In genomic region chr12:67887296-67887695, GRCm38 (mm10) we compare ENCODE assay signal across 29 mouse cellular contexts.
DNase-seq lines count a peak whose midpoint lies in the region; ATAC-seq lines count a peak whose summit lies in the region.
"Had no signal": no experiment of that assay in that cellular context is flagged by ENCODE, and none has a peak within 500 bp of the region (broad histone marks: within the 10 kb centered on the region; RNA-seq: fewer than 3 reads in every experiment).

No protein-coding gene starts in this region.

- peak; percentile 11 for DNase-seq in embryo, embryonic 11 days
- no peak for DNase-seq in embryo, embryonic 9.5 days (ENCODE audit: extremely low spot score)
- peak; percentile 5 for DNase-seq in hindlimb bud, embryonic 11.5 days (ENCODE audit: extremely low spot score, low read depth, low spot score)
- DNase-seq in urinary bladder, postnatal 25 days (ENCODE audit: low spot score): no peak
- no peak for DNase-seq in frontal cortex, adult 2 months (ENCODE audit: extremely low spot score in 1 of 2, low spot score in 1 of 2)
- DNase-seq in ovary, postnatal 36 days (ENCODE audit: low spot score): no peak
- DNase-seq: adrenal gland, adult 2 months; cerebellum, adult 8-10 months; cerebellum, postnatal 25 days; gastrocnemius, postnatal 25 days; heart, adult 11 months; kidney, adult 8-10 months; layer of hippocampus, adult 9-11 months; liver, embryonic 13.5 days; lung, adult 18-20 months; retina, postnatal 1 day; right cerebral cortex, postnatal 14 days; thymus, postnatal 4 days had no signal

- no peak for ATAC-seq in megakaryocyte, adult 5-6 weeks (ENCODE audit: poor library complexity, severe bottlenecking)
- ATAC-seq: activated CD4-positive, CD25-positive, alpha-beta regulatory T cell, adult 4 months; forebrain, embryonic 13.5 days; hindbrain, embryonic 16.5 days; intestine, embryonic 15.5 days; lung, postnatal 0 days had no signal

- no peaks in the 10 kb centered on the region for H3K27me3 ChIP-seq in megakaryocyte, embryonic 14.5 days (replicated peaks)
- H3K27me3 ChIP-seq: forebrain, embryonic 13.5 days; heart, embryonic 15.5 days; intestine, embryonic 15.5 days; limb, embryonic 13.5 days; liver, embryonic 13.5 days; neural tube, embryonic 13.5 days had no signal

- H3K9me3 ChIP-seq in megakaryocyte, embryonic 14.5 days: no peaks in the 10 kb centered on the region
- H3K9me3 ChIP-seq: forebrain, embryonic 13.5 days; heart, embryonic 10.5 days; heart, embryonic 15.5 days; intestine, embryonic 15.5 days; limb, embryonic 13.5 days; liver, embryonic 13.5 days; neural tube, embryonic 13.5 days had no signal

- H3K4me3 ChIP-seq in megakaryocyte, embryonic 14.5 days (replicated peaks): peak overlapping the region; percentile 42
- H3K4me3 ChIP-seq: forebrain, embryonic 13.5 days; heart, embryonic 10.5 days; heart, embryonic 15.5 days; intestine, embryonic 15.5 days; limb, embryonic 13.5 days; liver, embryonic 13.5 days; neural tube, embryonic 13.5 days had no signal

- H3K36me3 ChIP-seq in megakaryocyte, embryonic 14.5 days (replicated peaks; ENCODE audit: low read length): no peaks in the 10 kb centered on the region
- H3K36me3 ChIP-seq: heart, embryonic 10.5 days; heart, embryonic 15.5 days; intestine, embryonic 15.5 days; limb, embryonic 13.5 days; liver, embryonic 13.5 days; neural tube, embryonic 13.5 days had no signal

- H3K4me1 ChIP-seq in megakaryocyte, embryonic 14.5 days: no peaks in the 10 kb centered on the region
- H3K4me1 ChIP-seq: forebrain, embryonic 13.5 days; heart, embryonic 10.5 days; heart, embryonic 15.5 days; intestine, embryonic 15.5 days; limb, embryonic 13.5 days; liver, embryonic 13.5 days; neural tube, embryonic 13.5 days had no signal

Comparison
In these comparisons a context has a peak if more than half of its experiments do, and no peak if none do; other contexts are left out.
1. DNase-seq: peak in embryo, embryonic 11 days (single experiment) and hindlimb bud, embryonic 11.5 days (single experiment); none in embryo, embryonic 9.5 days (single experiment), urinary bladder, postnatal 25 days (single experiment), frontal cortex, adult 2 months (0 of 2) and ovary, postnatal 36 days (single experiment).